Mouse (Mus musculus): ENCODE measurements around the gene D630045J12Rik. TPM values are rescaled to one million over a fixed set of nuclear protein-coding genes. Genes with fewer than 3 reads are reported as not detected.

The D630045J12Rik gene
- polyA plus RNA-seq, 1 experiment from 2014 or later: 0.26 TPM

GRCm38 (mm10) chr6:38109160-38109795 lies 144.5 kb downstream of the D630045J12Rik start, which contains the start of gene Tmem213:
Gene Tmem213 (plus strand): TSS chr6:38109255.
- Histone ChIP-seq H3K4me1 (ENCODE audit: control insufficient read depth, low read depth, low read length) (no peaks in the 10 kb centered on the region), H3K4me2 (ENCODE audit: low read depth, low read length) (no peak within 1 kb of the TSS), H3K27ac (ENCODE audit: low read length) (no peak within 1 kb of the TSS), H3K9ac (ENCODE audit: low read depth, low read length) (no peak within 1 kb of the TSS), H3K9me3 (replicated peaks; ENCODE audit: control insufficient read depth, low read length) (no peaks in the 10 kb centered on the region), H3K4me3 (ENCODE audit: low read depth, low read length) (no peak within 1 kb of the TSS), H3K27me3 (ENCODE audit: control insufficient read depth, insufficient read depth, low read depth, low read length) (no peaks in the 10 kb centered on the region), H3K36me3 (ENCODE audit: control insufficient read depth, insufficient read depth) (no peaks in the 10 kb centered on the region)
- ATAC-seq (ENCODE audit: low read depth): no peak
- WGBS (ENCODE audit: insufficient replicate concordance): 35% methylated on average over 9 of the region's 9 CpGs

- Histone ChIP-seq H3K36me3 (ENCODE audit: control insufficient read depth, insufficient read depth) (no peaks in the 10 kb centered on the region), H3K4me1 (ENCODE audit: control insufficient read depth, low read depth, low read length) (no peaks in the 10 kb centered on the region), H3K27ac (ENCODE audit: low read length) (no peak overlapping the region), H3K4me2 (ENCODE audit: low read depth, low read length) (no peak overlapping the region), H3K27me3 (ENCODE audit: control insufficient read depth, insufficient read depth, low read depth, low read length) (no peaks in the 10 kb centered on the region), H3K4me3 (ENCODE audit: low read depth, low read length) (no peak overlapping the region), H3K9ac (ENCODE audit: low read depth, low read length) (no peak overlapping the region), H3K9me3 (replicated peaks; ENCODE audit: control insufficient read depth, low read length) (no peaks in the 10 kb centered on the region)
- ATAC-seq (ENCODE audit: low read depth): no peak
- WGBS (ENCODE audit: insufficient replicate concordance): 77% methylated on average over 5 of the region's 5 CpGs
Observed at GRCm38 (mm10) chr6:38108449-38108848, 145.4 kb downstream of the D630045J12Rik start.

GRCm38 (mm10) chr6:38105924-38106323 lies 147.9 kb downstream of the D630045J12Rik start:
- no peak for ATAC-seq (ENCODE audit: low read depth)
- Histone ChIP-seq H3K4me2 (ENCODE audit: low read depth, low read length) (no peak overlapping the region), H3K4me3 (ENCODE audit: low read depth, low read length) (no peak overlapping the region), H3K27ac (ENCODE audit: low read length) (no peak overlapping the region), H3K36me3 (ENCODE audit: control insufficient read depth, insufficient read depth) (no peaks in the 10 kb centered on the region), H3K9me3 (replicated peaks; ENCODE audit: control insufficient read depth, low read length) (no peaks in the 10 kb centered on the region), H3K9ac (ENCODE audit: low read depth, low read length) (no peak overlapping the region), H3K27me3 (ENCODE audit: control insufficient read depth, insufficient read depth, low read depth, low read length) (no peaks in the 10 kb centered on the region), H3K4me1 (ENCODE audit: control insufficient read depth, low read depth, low read length) (no peaks in the 10 kb centered on the region)
- 73% methylated on average over 9 of the region's 9 CpGs for WGBS (ENCODE audit: insufficient replicate concordance)

- Histone ChIP-seq H3K9ac (ENCODE audit: low read depth, low read length) (no peak overlapping the region), H3K27me3 (ENCODE audit: control insufficient read depth, insufficient read depth, low read depth, low read length) (no peaks in the 10 kb centered on the region), H3K36me3 (ENCODE audit: control insufficient read depth, insufficient read depth) (no peaks in the 10 kb centered on the region), H3K4me2 (ENCODE audit: low read depth, low read length) (no peak overlapping the region), H3K9me3 (replicated peaks; ENCODE audit: control insufficient read depth, low read length) (no peaks in the 10 kb centered on the region), H3K4me1 (ENCODE audit: control insufficient read depth, low read depth, low read length) (no peaks in the 10 kb centered on the region), H3K27ac (ENCODE audit: low read length) (no peak overlapping the region), H3K4me3 (ENCODE audit: low read depth, low read length) (no peak overlapping the region)
- 22% methylated on average over 6 of the region's 6 CpGs for WGBS (ENCODE audit: insufficient replicate concordance)
- ATAC-seq (ENCODE audit: low read depth): 0 out of 2 replicates have a peak, but pooled peaks have one; percentile 30
Observed at GRCm38 (mm10) chr6:38103775-38104174, 150.0 kb downstream of the D630045J12Rik start.

- Histone ChIP-seq H3K4me3 (ENCODE audit: low read depth, low read length) (no peak overlapping the region), H3K9me3 (replicated peaks; ENCODE audit: control insufficient read depth, low read length) (no peaks in the 10 kb centered on the region), H3K36me3 (ENCODE audit: control insufficient read depth, insufficient read depth) (no peaks in the 10 kb centered on the region), H3K4me2 (ENCODE audit: low read depth, low read length) (no peak overlapping the region), H3K9ac (ENCODE audit: low read depth, low read length) (no peak overlapping the region), H3K4me1 (ENCODE audit: control insufficient read depth, low read depth, low read length) (no peaks in the 10 kb centered on the region), H3K27ac (ENCODE audit: low read length) (no peak overlapping the region), H3K27me3 (ENCODE audit: control insufficient read depth, insufficient read depth, low read depth, low read length) (no peaks in the 10 kb centered on the region)
- WGBS (ENCODE audit: insufficient replicate concordance): 70% methylated on average over 7 of the region's 7 CpGs
- ATAC-seq (ENCODE audit: low read depth): no peak
Observed at GRCm38 (mm10) chr6:38102216-38102795, 151.5 kb downstream of the D630045J12Rik start.

- H3K27ac ChIP-seq (ENCODE audit: low read length): no peak overlapping the region
- ATAC-seq (ENCODE audit: low read depth): no peak
- 35% methylated on average over 5 of the region's 5 CpGs for WGBS (ENCODE audit: insufficient replicate concordance)
Observed at GRCm38 (mm10) chr6:38096961-38097370, 156.8 kb downstream of the D630045J12Rik start.

GRCm38 (mm10) chr6:38094701-38095100 lies 159.1 kb downstream of the D630045J12Rik start:
- Histone ChIP-seq H3K4me3 (ENCODE audit: low read depth, low read length) (no peak overlapping the region), H3K9ac (ENCODE audit: low read depth, low read length) (no peak overlapping the region), H3K9me3 (replicated peaks; ENCODE audit: control insufficient read depth, low read length) (no peaks in the 10 kb centered on the region), H3K27ac (ENCODE audit: low read length) (no peak overlapping the region), H3K4me2 (ENCODE audit: low read depth, low read length) (no peak overlapping the region), H3K4me1 (ENCODE audit: control insufficient read depth, low read depth, low read length) (no peaks in the 10 kb centered on the region), H3K36me3 (ENCODE audit: control insufficient read depth, insufficient read depth) (no peaks in the 10 kb centered on the region), H3K27me3 (ENCODE audit: control insufficient read depth, insufficient read depth, low read depth, low read length) (no peaks in the 10 kb centered on the region)
- 76% methylated on average over 10 of the region's 10 CpGs for WGBS (ENCODE audit: insufficient replicate concordance)
- no peak for ATAC-seq (ENCODE audit: low read depth)

More at GRCm38 (mm10) chr6:38096961-38097370, 156.8 kb downstream of the D630045J12Rik start:
- Histone ChIP-seq H3K9ac (ENCODE audit: low read depth, low read length) (no peak overlapping the region), H3K4me2 (ENCODE audit: low read depth, low read length) (no peak overlapping the region), H3K27me3 (ENCODE audit: control insufficient read depth, insufficient read depth, low read depth, low read length) (no peaks in the 10 kb centered on the region), H3K4me3 (ENCODE audit: low read depth, low read length) (no peak overlapping the region), H3K4me1 (ENCODE audit: control insufficient read depth, low read depth, low read length) (no peaks in the 10 kb centered on the region), H3K9me3 (replicated peaks; ENCODE audit: control insufficient read depth, low read length) (no peaks in the 10 kb centered on the region), H3K36me3 (ENCODE audit: control insufficient read depth, insufficient read depth) (no peaks in the 10 kb centered on the region)

GRCm38 (mm10) chr6:38092539-38092938 lies 161.3 kb downstream of the D630045J12Rik start:
- Histone ChIP-seq H3K27me3 (ENCODE audit: control insufficient read depth, insufficient read depth, low read depth, low read length) (no peaks in the 10 kb centered on the region), H3K9ac (ENCODE audit: low read depth, low read length) (no peak overlapping the region), H3K4me3 (ENCODE audit: low read depth, low read length) (no peak overlapping the region), H3K4me2 (ENCODE audit: low read depth, low read length) (no peak overlapping the region), H3K36me3 (ENCODE audit: control insufficient read depth, insufficient read depth) (no peaks in the 10 kb centered on the region), H3K27ac (ENCODE audit: low read length) (no peak overlapping the region), H3K9me3 (replicated peaks; ENCODE audit: control insufficient read depth, low read length) (no peaks in the 10 kb centered on the region), H3K4me1 (ENCODE audit: control insufficient read depth, low read depth, low read length) (no peaks in the 10 kb centered on the region)
- ATAC-seq (ENCODE audit: low read depth): no peak
- WGBS (ENCODE audit: insufficient replicate concordance): 78% methylated on average over 8 of the region's 8 CpGs

GRCm38 (mm10) chr6:38087242-38088026 lies 166.4 kb downstream of the D630045J12Rik start:
- Histone ChIP-seq H3K36me3 (ENCODE audit: control insufficient read depth, insufficient read depth) (no peaks in the 10 kb centered on the region), H3K4me1 (ENCODE audit: control insufficient read depth, low read depth, low read length) (no peaks in the 10 kb centered on the region), H3K9ac (ENCODE audit: low read depth, low read length) (no peak overlapping the region), H3K27ac (ENCODE audit: low read length) (no peak overlapping the region), H3K4me2 (ENCODE audit: low read depth, low read length) (no peak overlapping the region), H3K27me3 (ENCODE audit: control insufficient read depth, insufficient read depth, low read depth, low read length) (no peaks in the 10 kb centered on the region), H3K9me3 (replicated peaks; ENCODE audit: control insufficient read depth, low read length) (no peaks in the 10 kb centered on the region), H3K4me3 (ENCODE audit: low read depth, low read length) (no peak overlapping the region)
- ATAC-seq (ENCODE audit: low read depth): no peak
- 65% methylated on average over 9 of the region's 9 CpGs for WGBS (ENCODE audit: insufficient replicate concordance)
